ENCODE assay signal across 8 mouse cellular contexts in genomic region chr13:30253636-30254264, GRCm38 (mm10).
A peak's percentile ranks its signal among the peaks of the same experiment; 100 is the strongest.
DNase-seq lines count a peak whose midpoint lies in the region; ATAC-seq and TF ChIP-seq lines count a peak whose summit lies in the region.

No protein-coding gene starts in this region.

- no peaks in the 10 kb centered on the region for H3K36me3 ChIP-seq in neural tube, embryonic 11.5 days (ENCODE audit: control insufficient read depth, insufficient read depth, low read length)
- H3K36me3 ChIP-seq in forebrain, embryonic 13.5 days (ENCODE audit: poor library complexity, severe bottlenecking) = no peaks in the 10 kb centered on the region
- no peaks in the 10 kb centered on the region for H3K36me3 ChIP-seq in hindbrain, postnatal 0 days (ENCODE audit: insufficient read depth, low read length)
- no peaks in the 10 kb centered on the region for H3K36me3 ChIP-seq in myocyte (ENCODE audit: control insufficient read depth, insufficient read depth)

- no peak for TF ChIP-seq CTCF in hindbrain, postnatal 0 days (IDR thresholded peaks at IDR 0.05; ENCODE audit: low read depth)

- no peak for ATAC-seq in neural tube, embryonic 11.5 days (ENCODE audit: insufficient read depth, low FRiP score, low TSS enrichment)
- peak; percentile 41; the same call in 1 of the 2 replicates for ATAC-seq in forebrain, embryonic 13.5 days
- ATAC-seq in hindbrain, postnatal 0 days = peak; percentile 24; the same call in 1 of the 2 replicates

- no peak overlapping the region for H3ac ChIP-seq in myocyte (ENCODE audit: control insufficient read depth, insufficient read length)

- H3K4me2 ChIP-seq in neural tube, embryonic 11.5 days (ENCODE audit: low read depth) = no peak overlapping the region
- H3K4me2 ChIP-seq in forebrain, embryonic 13.5 days = no peak overlapping the region
- no peak overlapping the region for H3K4me2 ChIP-seq in hindbrain, postnatal 0 days (ENCODE audit: low read depth, low read length)
- peak overlapping the region; percentile 63 for H3K4me2 ChIP-seq in myocyte (ENCODE audit: low read depth)

- H3K9me3 ChIP-seq in neural tube, embryonic 11.5 days (ENCODE audit: control insufficient read depth, low read length) = no peaks in the 10 kb centered on the region
- no peaks in the 10 kb centered on the region for H3K9me3 ChIP-seq in forebrain, embryonic 13.5 days (replicated peaks)
- H3K9me3 ChIP-seq in hindbrain, postnatal 0 days (ENCODE audit: low read length) = no peaks in the 10 kb centered on the region

- H3K27me3 ChIP-seq in neural tube, embryonic 11.5 days (ENCODE audit: control insufficient read depth, insufficient read depth, low read length) = no peaks in the 10 kb centered on the region
- no peaks in the 10 kb centered on the region for H3K27me3 ChIP-seq in forebrain, embryonic 13.5 days
- H3K27me3 ChIP-seq in hindbrain, postnatal 0 days (ENCODE audit: insufficient read depth, low read length) = no peaks in the 10 kb centered on the region
- H3K27me3 ChIP-seq in myocyte (ENCODE audit: control insufficient read depth, insufficient read depth, insufficient read length) = no peaks in the 10 kb centered on the region

- no peak for TF ChIP-seq POLR2A in myocyte (IDR thresholded peaks at IDR 0.05; ENCODE audit: insufficient read length, low read depth)

- H3K9ac ChIP-seq in neural tube, embryonic 11.5 days (ENCODE audit: low read length) = no peak overlapping the region
- no peak overlapping the region for H3K9ac ChIP-seq in forebrain, embryonic 13.5 days
- H3K9ac ChIP-seq in hindbrain, postnatal 0 days (replicated peaks; ENCODE audit: low read length) = no peak overlapping the region

- peak; percentile 30 for DNase-seq in neural tube, embryonic 11.5 days (ENCODE audit: low spot score)
- DNase-seq in neural tube, embryonic 10.5 days (ENCODE audit: extremely low spot score, low spot score) = no peak
- peak; percentile 12 for DNase-seq in hindbrain, postnatal 0 days (ENCODE audit: low spot score)
- no peak for DNase-seq in B cell, adult 2 months
- no peak for DNase-seq in spleen, postnatal 10 days (ENCODE audit: low spot score in 2 of 2)
- no peak for DNase-seq in thymus, postnatal 36 days

- peaks cover 4% of the 10 kb centered on the region; the same call in 1 of the 2 replicates for H3K4me1 ChIP-seq in neural tube, embryonic 11.5 days (ENCODE audit: control insufficient read depth, insufficient read depth, low read length)
- peaks cover 5% of the 10 kb centered on the region; the same call in 1 of the 2 replicates for H3K4me1 ChIP-seq in forebrain, embryonic 13.5 days
- no peaks in the 10 kb centered on the region for H3K4me1 ChIP-seq in hindbrain, postnatal 0 days (ENCODE audit: insufficient read depth, low read length)

- no peaks in the 10 kb centered on the region for H3K79me2 ChIP-seq in myocyte (ENCODE audit: control insufficient read depth, insufficient read depth)

- H3K4me3 ChIP-seq in neural tube, embryonic 11.5 days (ENCODE audit: low read depth, low read length) = no peak overlapping the region
- H3K4me3 ChIP-seq in forebrain, embryonic 13.5 days = no peak overlapping the region
- H3K4me3 ChIP-seq in hindbrain, postnatal 0 days (ENCODE audit: low read length) = no peak overlapping the region
- no peak overlapping the region for H3K4me3 ChIP-seq in myocyte

- H3K27ac ChIP-seq in neural tube, embryonic 11.5 days (ENCODE audit: low read depth, low read length) = no peak overlapping the region
- 0 out of 2 replicates have a peak overlapping the region, but pooled peaks have one; percentile 8 for H3K27ac ChIP-seq in forebrain, embryonic 13.5 days
- no peak overlapping the region; the same call in 1 of the 2 replicates for H3K27ac ChIP-seq in hindbrain, postnatal 0 days

- 28% methylated on average over 5 of the region's 5 CpGs for WGBS in neural tube, embryonic 11.5 days
- 19% methylated on average over 5 of the region's 5 CpGs for WGBS in forebrain, embryonic 13.5 days
- WGBS in hindbrain, postnatal 0 days = 17% methylated on average over 5 of the region's 5 CpGs

TF ChIP-seq in myocyte, 11 proteins besides CTCF, POLR2A, EP300 and RAD21:
- TF ChIP-seq MYOG (IDR thresholded peaks at IDR 0.05; ENCODE audit: control insufficient read depth in 1 of 3, insufficient read depth in 1 of 3, insufficient read length in 2 of 3, low read depth in 2 of 3) (peak; percentile 89 to 99 (median 96)), MYOD1 (IDR thresholded peaks at IDR 0.05; ENCODE audit: control insufficient read depth in 1 of 3, insufficient read length in 2 of 3, low read depth in 2 of 3) (peak; percentile 83 to 98 (median 95)), USF1 (IDR thresholded peaks at IDR 0.05; ENCODE audit: low read depth) (no peak), POLR2AphosphoS2 (IDR thresholded peaks at IDR 0.05; ENCODE audit: insufficient read length, low read depth) (no peak), TCF12 (IDR thresholded peaks at IDR 0.05; ENCODE audit: insufficient read depth, poor library complexity, severe bottlenecking) (peak; percentile 92), REST (IDR thresholded peaks at IDR 0.05; ENCODE audit: insufficient read depth, insufficient read length) (no peak), E2F4 (IDR thresholded peaks at IDR 0.05; ENCODE audit: insufficient read depth) (no peak), TCF3 (IDR thresholded peaks at IDR 0.05; ENCODE audit: insufficient read length, low read depth) (peak; percentile 57), SRF (IDR thresholded peaks at IDR 0.05; ENCODE audit: control insufficient read depth, insufficient read length, low read depth) (no peak), CEBPB (IDR thresholded peaks at IDR 0.05; ENCODE audit: insufficient read depth, poor library complexity, severe bottlenecking) (0 out of 2 replicates have a peak, but pooled peaks have one; percentile 4), MAX (IDR thresholded peaks at IDR 0.05; ENCODE audit: low read depth) (no peak)

Comparison
In these comparisons a context has a peak if more than half of its experiments do, and no peak if none do; other contexts are left out.
1. DNase-seq: peak in neural tube, embryonic 11.5 days (single experiment) and hindbrain, postnatal 0 days (single experiment); none in neural tube, embryonic 10.5 days (single experiment), B cell, adult 2 months (0 of 2), spleen, postnatal 10 days (0 of 2) and thymus, postnatal 36 days (0 of 2).